Mouse (Mus musculus) adrenal gland, adult 18-20 months (tissue): ENCODE results near the gene Hif3a. TPM values are rescaled to one million over a fixed set of nuclear protein-coding genes. Genes with fewer than 3 reads are reported as not detected.

Experiments used
- DNase-seq, 2 experiments: peaks; one replicate each; pipeline ENCODE4 v3.0.0; 2021 to 2022; ENCODE audit warnings: low spot score in 2 of 2
- total RNA-seq, 2 experiments: library from RNA; stranded (reverse); gene quantifications; 1 replicate in 1 of 2; 2 replicates in 1 of 2; pipeline ENCODE4 v1.2.3; 2021

Hif3a gene
- total RNA-seq, 2 experiments from 2014 or later, result 3.4 to 4.3 TPM

DNA sequence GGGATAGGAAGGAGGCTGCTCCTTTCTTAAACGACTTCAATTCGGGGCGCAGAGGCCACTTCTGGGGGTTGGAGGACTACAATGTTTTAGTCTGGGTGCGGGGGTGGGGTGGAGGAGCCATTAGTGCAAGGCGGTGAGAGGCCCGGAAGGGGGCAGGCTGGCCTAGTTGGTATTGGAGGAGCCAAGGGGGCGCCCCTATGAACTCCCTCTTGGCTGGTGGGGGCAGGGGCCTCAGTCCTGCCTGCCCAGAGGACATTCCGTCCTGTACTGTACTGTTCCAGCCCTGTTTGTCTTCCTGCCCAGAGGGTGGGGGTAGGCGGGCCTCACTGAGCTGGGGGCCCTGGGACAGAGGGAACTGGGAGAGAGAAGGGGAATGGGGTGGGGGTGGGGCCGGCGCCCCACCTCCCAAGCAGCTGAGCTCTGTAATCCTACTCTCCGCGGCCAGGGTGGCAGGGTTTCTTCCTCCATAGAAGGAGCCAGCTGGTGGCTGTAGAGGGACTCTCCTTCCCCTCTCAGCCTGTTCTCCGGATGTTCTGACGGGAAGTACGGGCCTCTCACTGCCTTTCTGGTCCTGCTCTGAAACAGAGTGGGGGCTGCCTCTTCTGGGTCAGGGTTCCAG lies 4.0 kb downstream of the Hif3a start:
- DNase-seq, result peak; percentile 29 to 63

DNA sequence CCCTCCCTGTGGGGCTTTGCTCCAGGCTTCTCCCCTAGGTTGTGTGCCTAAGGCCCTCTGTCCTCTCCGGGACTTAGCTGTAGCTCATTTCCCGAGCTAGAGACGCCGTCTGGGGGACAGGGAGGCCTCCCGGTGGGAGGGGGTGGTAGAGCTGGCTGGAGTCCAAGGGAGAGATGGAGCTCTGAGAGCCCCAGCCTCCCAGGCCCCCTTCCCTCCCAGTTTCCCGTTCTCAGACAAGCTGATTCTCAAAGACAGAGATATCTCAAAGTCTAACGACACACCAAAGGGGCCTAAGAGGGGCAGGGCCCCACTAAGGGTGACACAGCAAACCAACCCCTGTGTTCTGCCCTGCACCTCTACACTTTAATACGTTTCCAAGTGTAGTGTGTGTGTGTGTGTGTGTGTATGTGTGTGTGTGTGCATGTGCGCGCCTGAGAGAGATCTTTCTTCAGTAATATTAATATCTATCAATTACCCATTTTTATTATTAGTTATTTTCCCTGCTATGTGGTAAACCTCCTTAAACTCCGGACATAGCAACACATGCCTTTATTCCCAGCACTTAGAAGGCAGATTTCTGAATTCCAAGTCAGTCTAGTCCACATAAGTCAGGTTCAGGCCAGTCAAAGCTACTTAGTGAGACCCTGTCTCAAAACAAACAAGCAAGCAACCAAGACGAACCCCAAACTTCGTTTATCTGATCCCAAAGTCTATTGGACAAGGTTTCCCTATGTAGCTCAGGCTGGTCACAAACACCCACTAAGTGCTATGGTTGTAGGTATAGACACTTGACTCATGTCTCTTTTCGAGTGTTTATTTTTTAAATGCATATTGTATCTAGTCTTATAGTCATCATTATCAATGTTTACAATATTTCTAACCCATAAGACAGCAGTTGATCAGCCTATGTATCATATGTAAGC lies 5.4 kb downstream of the Hif3a start:
- no peak for DNase-seq

DNA sequence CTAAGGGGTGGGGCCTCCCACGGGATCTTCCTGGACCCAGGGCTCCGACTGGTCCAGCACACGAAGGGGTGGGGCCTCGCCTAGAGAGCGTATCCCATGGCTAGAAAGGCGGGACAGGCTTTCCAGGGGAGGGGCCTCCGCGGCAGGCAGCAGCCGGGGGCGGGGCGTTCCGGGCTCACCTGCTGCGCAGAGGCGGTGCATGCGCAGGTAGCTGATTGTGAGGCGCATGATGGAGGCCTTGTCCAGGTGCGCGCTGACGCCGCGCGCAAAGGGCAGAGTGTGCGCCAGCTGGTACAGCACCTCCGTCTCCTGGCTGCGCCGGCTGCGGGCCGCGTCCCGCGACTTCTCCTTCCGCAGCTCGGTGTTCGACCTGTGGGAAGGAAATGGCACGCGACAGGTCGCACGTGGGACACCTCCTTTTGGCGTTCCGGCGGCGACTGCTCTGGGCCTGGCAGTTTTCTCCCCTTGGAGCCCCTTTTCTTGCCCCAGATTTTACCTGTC lies 6.1 kb downstream of the Hif3a start:
- peak; percentile 51 to 67 for DNase-seq

DNA sequence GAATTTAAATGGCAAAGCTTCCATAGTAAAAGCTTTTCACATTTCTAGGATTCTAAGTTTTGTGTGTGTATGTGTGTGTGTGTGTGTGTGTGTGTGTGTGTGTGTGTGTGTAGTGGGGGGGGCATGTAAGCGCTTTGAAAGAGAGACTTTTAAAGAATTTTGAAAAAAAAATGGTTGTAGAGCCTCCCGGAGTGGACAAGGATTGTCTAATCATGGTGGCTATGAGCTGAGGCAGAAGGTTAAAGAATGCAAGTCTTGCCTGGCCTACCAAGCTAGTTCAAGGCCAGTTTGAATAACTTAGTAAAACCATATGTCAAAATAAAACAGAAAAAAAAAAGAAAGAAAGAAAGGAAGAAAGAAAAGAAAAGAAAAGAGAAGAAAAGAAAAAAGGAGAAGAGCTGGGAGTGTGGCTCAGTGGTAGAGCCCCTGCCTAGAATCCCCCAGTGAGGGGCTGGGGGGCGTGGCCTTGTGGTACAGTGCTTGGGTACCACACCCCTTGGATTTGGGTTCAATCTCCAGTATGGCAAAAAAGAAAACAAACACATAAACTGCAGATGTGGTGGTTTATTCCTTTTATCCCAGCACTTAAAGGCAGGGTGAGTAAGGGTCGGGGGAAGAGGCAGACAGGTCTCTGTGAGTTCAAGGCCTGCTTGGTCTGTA lies 6.8 kb downstream of the Hif3a start:
- no peak for DNase-seq

DNA sequence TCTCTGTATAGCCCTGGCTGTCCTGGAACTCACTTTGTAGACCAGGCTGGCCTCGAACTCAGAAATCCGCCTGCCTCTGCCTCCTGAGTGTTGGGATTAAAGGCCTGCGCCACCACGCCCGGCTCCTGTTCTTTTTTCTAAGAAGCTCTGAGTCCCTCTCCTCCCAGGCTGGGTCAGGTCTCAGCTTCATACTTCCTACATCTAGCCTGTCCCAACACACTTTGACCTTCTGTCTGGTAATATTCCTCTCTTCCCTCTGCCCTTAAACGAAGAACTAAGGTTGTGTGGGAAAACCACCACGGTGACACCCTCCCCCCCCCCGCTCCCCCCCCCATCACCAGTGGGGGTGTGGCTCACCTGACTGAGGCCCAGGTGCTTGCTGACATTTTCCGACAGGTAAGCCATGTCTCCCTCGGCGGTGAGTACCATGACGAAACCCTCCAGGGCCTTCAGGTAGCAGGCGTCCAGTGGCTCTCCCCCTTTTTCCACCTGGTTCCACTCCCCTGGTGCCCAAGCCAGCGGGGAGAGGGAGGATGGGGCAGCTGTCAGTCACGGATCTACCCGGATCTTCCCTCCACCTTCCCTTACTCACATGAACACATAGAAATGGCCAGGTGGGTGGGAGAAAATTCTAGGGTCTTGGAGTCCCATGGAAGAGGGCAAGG lies 7.8 kb downstream of the Hif3a start:
- DNase-seq, result no peak

DNA sequence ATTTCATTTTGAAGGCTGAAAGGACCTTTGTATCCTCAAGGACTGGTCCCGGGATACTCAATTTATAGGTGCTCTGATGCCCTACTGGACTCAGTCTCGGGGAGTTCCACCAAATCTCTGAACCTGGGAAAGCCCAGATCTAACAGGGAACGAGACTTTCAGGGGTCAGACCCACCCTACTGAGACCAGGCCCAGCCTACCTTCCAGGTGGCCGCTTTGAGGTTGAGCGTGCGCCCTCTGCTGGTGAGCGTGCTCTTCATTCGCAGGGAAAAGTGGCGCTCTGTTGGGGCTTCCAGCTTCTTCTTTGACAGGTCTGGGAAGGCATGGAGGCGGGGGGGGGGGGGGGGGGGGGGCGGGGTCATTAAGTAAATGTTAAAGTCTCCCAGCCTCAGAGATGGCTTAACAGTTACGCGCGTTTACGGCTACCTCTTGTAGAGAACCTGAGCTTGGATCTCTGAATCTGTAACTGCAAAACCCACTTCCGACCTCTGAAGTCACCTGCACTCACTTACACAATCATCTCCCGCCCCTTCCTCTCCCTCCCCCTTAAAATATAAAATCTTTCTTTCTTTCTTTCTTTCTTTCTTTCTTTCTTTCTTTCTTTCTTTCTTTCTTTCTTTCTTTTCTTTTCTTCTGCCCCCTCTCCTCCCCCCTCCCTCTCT lies 11.2 kb downstream of the Hif3a start:
- DNase-seq, result peak; percentile 60 to 73

DNA sequence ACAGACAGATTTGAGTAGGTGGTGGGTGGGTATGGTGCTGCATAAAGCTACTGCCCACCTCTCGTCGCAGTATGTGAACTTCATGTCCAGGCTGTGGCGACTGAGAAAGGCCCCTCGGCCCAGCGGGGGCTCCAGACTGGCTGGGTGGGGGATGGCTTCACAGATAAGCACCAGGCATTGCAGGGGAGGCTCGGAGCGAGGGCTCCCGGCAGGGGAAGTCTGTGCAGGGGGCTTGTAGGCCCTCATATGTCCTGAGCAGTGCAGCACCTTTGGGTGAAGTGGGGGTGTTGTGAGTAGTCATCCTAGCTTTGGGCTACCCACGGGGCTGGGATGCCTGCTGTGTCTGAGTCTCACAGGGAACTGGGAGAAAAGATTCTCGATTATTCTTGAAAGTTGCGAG lies 11.7 kb downstream of the Hif3a start:
- DNase-seq, result no peak

DNA sequence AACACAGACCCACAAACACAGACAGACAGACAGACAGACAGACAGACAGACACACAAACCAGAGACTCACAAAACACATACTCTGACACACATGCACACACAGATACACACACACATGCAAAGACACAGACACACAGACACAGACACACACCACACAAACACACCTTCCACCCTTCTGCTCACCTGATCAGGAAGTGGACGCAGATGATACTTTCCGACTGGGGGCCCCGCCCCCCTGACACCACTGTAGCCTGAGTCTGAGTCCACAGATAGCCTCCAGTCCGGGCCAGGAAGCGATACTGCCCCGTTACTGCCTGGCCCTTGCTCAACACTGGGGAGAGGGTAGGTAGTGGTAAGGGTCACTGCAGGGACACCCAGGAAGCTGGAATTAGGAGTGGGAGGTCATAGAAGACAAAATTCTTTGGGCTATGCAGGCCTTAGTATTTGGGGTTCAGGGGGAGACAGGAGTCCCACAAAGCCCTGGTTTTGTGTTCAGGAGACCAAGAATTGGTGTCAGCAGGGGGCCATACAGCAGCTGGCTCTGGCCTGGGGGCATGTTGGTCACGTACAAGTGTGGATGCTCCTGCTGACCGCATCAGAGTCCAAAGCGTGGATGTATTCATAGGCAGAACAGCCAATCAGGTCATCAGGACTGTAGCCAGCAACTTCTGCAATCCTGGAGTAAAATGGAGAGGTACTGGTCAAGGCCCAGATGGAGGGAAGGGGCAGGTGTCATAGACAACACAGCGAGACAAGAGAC lies 13.6 kb downstream of the Hif3a start:
- DNase-seq, result no peak

DNA sequence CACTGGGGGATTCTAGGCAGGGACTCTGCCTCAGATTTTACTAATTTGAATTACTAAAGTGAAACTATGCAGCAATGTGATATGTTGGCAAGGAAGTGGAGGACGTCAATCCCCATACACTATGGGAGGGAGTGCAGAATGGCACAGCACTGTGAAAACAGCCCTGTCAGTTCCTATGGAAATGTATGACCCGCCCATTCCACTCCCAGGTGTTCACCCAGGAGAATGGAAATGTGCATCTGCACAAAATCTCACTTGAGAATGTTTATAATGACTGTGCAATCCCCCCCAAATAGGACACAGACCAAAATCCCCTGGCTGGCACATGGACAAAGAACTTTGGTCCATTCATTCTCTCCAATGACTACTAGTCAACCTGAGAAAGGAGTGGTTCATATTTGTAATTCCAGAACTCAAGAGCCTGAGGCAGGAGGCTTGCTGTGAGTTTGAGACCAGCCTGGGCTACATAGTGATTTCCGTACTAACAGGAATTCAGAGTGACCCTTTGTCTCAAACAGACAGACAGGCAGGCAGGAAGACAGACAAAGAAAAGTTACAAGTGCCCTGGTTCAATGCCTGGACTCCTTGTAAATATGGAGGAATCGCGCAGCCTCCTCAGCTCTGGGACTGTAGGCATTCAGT lies 15.1 kb downstream of the Hif3a start:
- no peak for DNase-seq

DNA sequence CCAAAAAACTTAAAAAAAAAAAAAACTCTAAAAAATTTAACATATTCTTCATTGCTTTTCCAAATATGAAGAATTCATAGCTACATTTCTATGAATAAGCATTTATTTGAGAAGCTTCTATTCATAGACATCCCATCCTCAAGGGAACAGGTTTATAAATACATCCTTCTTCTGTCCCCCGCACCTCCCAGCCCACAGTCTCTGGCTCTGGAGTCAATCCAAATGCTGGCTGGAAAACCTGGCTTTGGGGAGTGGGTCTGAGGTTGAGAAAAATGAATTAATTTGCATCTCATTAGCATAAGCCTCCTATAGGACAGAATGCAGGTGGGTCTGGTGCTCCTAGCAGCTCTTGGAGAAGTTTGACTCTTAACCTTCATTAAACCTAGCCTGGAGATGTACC lies 16.5 kb downstream of the Hif3a start:
- no peak for DNase-seq

DNA sequence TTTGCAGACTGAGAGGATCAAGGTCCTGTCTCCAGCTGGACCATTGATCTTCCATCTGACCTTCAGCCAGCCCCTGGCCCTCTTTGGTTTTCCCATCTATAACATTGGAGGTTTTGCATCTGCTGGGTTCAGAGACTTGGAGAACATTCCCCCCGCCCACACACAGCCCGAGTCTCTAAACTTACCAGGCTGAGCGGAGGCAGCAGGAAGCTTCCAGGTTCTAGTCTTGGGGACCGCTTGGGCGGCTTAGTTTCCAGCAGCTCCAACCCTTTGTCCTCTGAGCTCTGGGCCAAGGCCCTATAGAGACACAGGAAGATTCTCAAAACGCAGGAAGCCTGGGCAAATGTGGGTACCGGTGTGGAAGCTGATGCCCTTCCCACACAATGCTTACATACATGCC lies 22.9 kb downstream of the Hif3a start:
- DNase-seq, result no peak

DNA sequence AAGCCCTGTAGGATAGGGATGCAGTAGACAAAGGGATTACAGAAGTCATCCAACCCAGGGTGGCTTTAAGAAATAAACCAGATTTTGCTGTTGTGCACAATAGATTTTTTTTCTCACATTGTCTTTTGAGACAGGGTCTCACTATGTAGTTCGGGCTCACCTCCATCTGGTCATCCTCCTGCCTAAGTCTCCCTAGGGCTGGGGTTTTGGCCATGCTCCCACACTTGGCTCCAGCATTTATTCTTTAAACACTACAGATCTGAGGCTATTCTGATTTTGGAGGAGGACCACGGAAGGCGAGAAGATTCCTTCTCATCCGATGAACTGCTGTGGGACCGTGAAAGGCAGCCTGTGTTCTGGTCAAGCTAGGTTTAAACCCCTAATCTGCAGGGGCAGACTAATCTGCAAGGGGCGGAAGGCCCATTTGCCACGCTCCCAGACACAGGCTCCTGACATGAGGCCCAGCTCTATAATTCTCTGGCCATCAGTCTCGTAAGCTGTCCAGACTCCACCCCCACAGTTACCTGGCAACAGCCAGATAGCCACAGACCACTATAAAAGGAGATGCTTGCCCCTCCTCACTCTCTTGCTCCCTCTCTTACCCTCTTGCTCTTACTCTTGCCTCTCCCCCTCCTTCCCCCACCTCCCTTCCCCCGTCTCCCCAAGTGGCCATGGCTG lies 24.1 kb downstream of the Hif3a start:
- DNase-seq, result no peak

DNA sequence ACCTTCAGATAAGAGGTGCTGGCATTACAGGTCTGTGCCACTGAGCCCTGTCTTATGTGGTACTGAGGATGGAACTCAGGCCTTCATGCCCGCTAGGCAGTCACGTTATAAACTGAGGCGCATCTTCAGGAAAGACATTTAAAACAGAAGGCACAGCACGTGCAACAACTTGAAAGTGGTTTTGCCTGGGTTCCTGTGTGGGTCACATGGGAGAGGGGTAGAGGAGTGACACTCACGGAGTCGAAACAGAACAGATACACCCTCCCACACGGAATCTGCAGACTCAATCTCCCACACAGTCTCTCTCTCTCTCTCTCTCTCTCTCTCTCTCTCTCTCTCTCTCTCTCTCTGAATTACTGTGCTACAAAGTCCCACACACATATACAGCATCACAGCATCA lies 32.0 kb downstream of the Hif3a start:
- DNase-seq, result no peak

DNA sequence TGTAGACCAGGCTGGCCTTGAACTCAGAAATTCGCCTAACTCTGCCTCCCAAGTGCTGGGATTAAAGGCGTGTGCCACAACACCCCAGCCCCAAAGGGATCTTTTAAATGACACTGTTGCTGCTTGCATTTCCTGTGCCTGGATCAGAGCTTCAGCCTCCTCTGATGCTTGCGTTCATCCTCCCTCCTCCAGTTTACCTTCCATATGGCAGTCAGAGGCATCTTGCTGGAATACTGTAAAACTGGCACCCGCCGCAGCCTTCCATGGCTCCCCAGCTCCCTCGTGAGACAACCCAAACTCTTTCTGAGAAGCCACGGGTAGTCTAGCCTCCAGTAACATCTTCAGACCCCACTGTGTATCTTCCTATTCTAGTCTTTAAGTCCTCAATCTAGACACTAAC lies 33.3 kb downstream of the Hif3a start:
- DNase-seq, result no peak

DNA sequence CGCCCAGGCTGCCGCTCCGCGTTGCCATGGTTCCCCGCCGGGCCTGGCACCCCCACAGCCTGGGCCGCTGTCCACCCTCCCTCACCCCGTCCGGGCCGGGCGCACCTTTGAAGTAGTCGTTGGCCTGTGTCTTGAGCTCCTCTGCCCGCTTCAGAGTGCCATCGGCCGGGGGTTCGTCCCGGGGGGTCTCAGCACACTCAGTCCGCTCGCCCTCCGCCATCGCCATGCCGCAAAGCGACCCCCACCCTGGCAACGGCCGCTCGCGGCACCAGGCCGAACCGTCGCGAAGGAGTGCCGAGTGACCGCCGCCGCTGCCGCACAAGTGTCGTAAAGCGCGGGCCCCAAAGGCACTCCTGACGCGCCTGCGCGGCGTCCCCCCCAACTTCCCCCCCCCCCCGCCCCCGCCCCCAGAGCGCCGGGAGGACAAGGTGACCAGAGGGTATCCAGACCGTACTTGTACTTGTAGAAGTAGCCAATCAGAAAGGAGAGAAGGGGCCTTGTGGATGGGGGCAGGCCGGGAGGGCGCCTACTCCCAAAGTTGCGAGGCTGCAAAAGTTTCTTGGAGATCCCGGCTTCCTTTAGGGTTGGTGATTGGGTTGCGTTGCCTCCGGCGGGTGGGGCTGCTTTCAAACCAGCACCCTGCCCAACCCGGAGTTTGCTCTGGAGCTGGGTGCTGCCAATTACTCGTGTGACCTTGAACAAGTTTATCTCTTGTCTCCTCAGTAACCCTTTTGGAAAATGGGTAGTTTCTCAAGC lies 34.5 kb downstream of the Hif3a start, which contains the start of gene Ppp5c:
Ppp5c (minus strand) TSS at position 337 of the 756 bp plus-strand sequence.
- peak; percentile 81 to 84 for DNase-seq

DNA sequence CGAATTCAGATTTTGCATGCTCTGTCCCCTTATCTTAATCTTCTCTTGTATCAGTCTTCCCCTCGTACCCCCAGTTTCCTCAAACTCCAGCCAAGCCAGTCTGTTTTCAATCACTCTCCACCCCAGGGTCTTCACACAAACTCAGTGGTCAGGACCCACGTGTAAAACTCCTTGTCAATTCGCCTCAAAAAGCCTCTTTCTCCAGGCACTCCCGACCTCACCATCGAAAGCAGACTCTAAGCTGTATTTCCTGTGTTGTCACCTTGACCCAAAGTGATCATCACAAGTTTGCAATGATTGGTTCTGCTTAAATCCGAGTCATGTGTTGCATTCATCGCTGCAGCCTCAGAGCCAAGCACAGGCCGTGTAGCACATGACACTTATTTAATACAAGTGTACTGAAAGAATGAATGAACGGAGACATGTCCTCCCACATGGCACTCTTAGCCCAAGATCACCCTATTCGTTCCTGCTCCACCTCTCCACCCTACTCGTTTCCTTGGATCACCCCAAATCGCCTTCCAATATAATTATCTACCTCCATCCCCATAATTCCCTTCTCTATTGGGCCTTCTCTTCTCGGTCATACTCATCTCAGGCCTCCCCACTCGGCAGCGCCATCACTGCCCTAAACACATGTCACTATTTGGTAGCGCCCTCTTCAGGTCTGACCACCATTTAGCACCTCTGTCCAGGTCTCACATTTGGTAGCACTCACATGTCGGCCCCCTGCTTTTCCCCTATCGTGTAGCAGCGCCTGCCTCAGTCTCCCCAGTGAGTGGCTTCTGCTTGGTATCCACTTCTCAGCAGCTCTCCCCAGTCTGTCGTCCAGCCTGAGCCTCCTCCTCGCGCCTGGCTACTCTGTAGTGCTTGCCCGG lies 35.3 kb downstream of the Hif3a start:
- DNase-seq, result no peak
